Mouse (Mus musculus): ENCODE measurements around the gene Fras1.

DNA sequence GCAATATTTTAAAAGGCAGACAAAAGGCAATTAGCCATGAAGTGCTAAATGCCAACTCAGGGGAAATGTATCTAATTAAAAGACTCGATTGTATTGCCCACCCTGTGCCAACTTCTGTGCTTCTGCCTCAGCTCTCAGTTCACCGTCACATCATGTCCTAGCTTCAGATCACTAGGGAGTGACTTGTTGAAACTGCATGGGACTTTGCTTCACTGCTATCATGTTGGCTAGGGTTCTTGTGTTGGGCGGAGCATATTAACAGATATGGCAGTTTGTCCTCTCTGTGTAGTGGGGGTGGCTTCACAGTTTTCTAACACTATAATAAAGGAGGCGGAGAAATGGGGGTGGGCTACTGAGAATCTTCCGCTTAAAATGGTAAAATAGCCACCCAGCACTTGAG is 172.2 kb downstream of the Fras1 start:
- no peak for TF ChIP-seq CTCF (IDR thresholded peaks at IDR 0.05)
- TF ChIP-seq POLR2A (IDR thresholded peaks at IDR 0.05; ENCODE audit: insufficient read depth, low read depth, low read length), result no peak
- no peak for TF ChIP-seq EP300 (IDR thresholded peaks at IDR 0.05; ENCODE audit: insufficient read depth, low read depth, low read length)

Measured in heart, adult 2 months (tissue).